Mouse (Mus musculus): Measurements from ENCODE around the gene Exosc9. TPM values are rescaled to one million over a fixed set of nuclear protein-coding genes. Genes with fewer than 3 reads are reported as not detected.

The Exosc9 gene
- total RNA-seq (2021): 10 to 100 TPM; 38.7 to 44.6 TPM

GRCm38 (mm10) chr3:36552406-36553047 is at the start of gene Exosc9:
Exosc9 (plus strand) TSS chr3:36552606.
- DNase-seq (ENCODE audit: low spot score in 2 of 2): peak; percentile 96 to 97
- intact Hi-C loops (cut with DNase I): loop anchor here (2.0 kb wide), 1 partner anchor 18 kb away; no protein-coding TSS in a partner anchor

DNA sequence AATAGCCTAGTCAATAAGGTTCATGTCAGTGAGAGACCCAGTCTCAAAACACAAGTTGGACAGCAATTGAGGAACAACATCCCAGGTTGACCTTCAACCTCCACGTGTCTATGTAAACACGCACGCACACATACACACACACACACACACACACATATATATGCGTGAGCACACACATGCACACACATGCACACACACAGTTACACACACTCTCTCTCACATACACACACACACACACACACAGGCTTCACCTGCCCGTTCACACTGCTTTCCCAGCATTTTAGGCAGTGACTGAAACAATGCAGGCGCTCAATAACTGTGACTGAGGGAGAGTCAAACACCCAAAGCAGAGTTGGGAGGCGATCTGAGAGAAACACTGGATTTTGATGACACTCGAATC is 47.1 kb upstream of the Exosc9 start:
- no peak for DNase-seq (ENCODE audit: low spot score in 2 of 2)
- intact Hi-C loops (cut with DNase I): no loop called here

- no peak for DNase-seq (ENCODE audit: low spot score in 2 of 2)
- intact Hi-C loops (cut with DNase I): no loop called here
These were observed 46.3 kb upstream of the Exosc9 start for GRCm38 (mm10) chr3:36505809-36506735.

DNA sequence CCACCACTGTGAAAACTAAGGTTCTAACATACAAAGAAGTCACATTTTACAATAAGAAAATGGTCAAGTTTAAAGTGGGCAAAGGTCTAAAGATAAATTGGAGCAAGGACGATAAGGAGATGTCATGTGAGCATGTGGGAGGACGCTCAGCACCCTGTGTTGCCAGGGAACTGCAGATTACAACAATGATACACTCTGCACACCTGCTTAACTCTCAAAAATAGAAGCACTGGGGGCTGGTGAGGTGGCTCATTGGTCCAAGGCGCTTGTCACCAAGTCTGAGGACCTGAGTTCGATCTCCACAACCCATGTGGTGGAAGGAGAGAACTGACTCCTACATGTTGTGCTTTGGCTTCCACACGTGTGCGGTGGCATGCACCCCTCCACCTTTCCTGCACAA is 40.9 kb upstream of the Exosc9 start:
- intact Hi-C loops (cut with DNase I): no loop called here
- no peak for DNase-seq (ENCODE audit: low spot score in 2 of 2)

- intact Hi-C loops (cut with DNase I): loop anchor here (2.0 kb wide), 2 partner anchors 15 to 29 kb away; no protein-coding TSS in a partner anchor
- peak; percentile 60 to 94 for DNase-seq (ENCODE audit: low spot score in 2 of 2)
These were observed 36.2 kb upstream of the Exosc9 start for GRCm38 (mm10) chr3:36516196-36516595.

DNA sequence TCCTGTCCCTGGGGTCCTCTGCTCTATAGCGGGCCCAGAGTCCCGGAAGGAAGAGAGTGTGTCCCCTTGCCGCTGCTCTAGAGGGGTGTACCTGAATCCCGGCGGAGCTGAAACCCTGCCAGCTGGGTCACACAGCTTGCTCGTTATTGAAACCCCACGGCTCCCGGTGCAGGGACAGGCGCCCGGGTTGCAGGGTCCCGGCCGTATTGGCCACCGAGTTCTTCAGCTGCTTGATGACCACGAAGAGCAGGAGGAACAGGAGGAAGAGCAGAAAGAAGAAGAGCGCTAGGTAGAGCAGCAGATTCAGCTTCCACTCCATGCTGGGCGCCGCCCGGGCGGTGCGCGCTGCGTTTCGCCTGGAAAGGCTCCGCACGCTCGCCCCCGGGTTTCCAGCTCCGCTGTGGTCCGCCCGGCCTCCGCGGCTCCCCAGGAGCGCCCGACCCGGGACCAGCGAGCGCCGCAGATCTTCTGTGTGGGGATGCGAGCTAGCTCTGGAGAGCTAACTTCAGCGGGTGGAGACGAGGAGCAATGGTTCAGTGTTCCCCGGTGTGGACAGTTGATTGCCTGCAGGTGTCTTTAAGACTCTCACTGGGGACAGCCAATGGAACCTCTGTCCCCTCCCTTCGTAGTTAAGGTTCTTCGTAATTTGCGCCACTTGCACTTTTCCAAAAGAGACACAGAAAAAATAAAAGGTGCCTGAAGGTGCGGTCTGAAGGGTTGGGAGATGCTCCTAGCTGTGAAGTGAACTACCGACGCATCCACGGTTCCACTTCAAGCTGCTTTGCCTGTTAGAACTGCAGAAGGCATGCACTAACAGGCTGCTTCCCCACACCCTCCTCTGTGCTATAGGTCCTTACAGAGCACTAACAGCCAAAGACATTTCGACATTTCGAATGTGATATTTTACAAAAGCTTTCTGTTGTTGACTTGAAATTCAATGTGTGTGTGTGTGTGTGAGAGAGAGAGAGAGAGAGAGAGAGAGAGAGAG is 31.0 kb upstream of the Exosc9 start, which contains the start of gene Gm11549:
Gene Gm11549 (minus strand): TSS at position 741 of the 988 bp plus-strand sequence.
- DNase-seq (ENCODE audit: low spot score in 2 of 2): peak; percentile 57 to 64
- intact Hi-C loops (cut with DNase I): no loop called here

GRCm38 (mm10) chr3:36522137-36522536 is 30.3 kb upstream of the Exosc9 start:
- DNase-seq (ENCODE audit: low spot score in 2 of 2): no peak
- intact Hi-C loops (cut with DNase I): no loop called here

DNA sequence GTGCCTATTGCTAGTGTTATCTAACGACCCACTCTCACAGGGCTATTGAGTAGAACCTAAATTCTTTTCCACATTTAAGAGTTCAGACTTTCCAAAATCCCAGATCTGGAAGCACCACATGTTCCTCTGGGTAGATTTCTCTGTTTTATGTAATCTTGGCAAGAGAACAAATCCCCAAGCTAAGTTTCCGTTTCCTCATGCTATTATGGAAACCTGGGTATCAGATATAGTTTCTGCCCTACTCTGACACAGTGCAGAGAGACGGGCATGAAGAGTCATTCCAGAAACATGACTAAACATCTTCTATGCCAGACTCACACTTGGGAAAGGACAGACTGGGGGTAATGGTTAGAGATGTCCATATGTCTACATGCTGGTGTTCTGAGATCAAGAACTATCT is 27.9 kb upstream of the Exosc9 start:
- peak in 1 of 2 experiments; percentile 60 for DNase-seq (ENCODE audit: low spot score in 2 of 2)
- intact Hi-C loops (cut with DNase I): no loop called here

- intact Hi-C loops (cut with DNase I): loop anchor here (2.0 to 10.0 kb wide), 3 partner anchors 14 to 204 kb away; no protein-coding TSS in a partner anchor
- DNase-seq (ENCODE audit: low spot score in 2 of 2): peak; percentile 54 to 95
These were observed 22.1 kb upstream of the Exosc9 start for GRCm38 (mm10) chr3:36530345-36530744.

GRCm38 (mm10) chr3:36530781-36531180 is 21.6 kb upstream of the Exosc9 start:
- no peak for DNase-seq (ENCODE audit: low spot score in 2 of 2)
- intact Hi-C loops (cut with DNase I): loop anchor here (2.0 to 10.0 kb wide), 3 partner anchors 14 to 204 kb away; no protein-coding TSS in a partner anchor

DNA sequence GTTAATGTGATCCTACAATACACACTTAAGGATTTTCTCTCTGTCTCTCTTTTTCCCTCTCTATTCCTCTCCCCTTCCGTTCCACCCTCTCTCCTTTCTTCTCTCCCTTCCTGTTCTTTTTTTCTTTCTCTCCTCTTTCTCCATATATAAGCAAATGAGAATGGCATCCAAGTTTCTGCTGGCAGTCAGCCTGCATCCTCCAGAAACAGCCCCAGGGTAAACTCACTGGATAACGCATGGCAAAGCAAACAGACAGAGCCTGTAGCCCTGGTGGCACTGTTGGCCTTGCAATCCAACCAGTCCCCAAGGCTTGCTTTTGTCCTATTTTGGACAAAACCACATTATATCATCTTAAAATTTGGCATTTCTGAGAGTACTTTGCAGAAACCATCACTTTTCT is 21.2 kb upstream of the Exosc9 start:
- peak in 1 of 2 experiments; percentile 77 for DNase-seq (ENCODE audit: low spot score in 2 of 2)
- intact Hi-C loops (cut with DNase I): loop anchor here (2.0 to 10.0 kb wide), 3 partner anchors 14 to 204 kb away; no protein-coding TSS in a partner anchor

DNA sequence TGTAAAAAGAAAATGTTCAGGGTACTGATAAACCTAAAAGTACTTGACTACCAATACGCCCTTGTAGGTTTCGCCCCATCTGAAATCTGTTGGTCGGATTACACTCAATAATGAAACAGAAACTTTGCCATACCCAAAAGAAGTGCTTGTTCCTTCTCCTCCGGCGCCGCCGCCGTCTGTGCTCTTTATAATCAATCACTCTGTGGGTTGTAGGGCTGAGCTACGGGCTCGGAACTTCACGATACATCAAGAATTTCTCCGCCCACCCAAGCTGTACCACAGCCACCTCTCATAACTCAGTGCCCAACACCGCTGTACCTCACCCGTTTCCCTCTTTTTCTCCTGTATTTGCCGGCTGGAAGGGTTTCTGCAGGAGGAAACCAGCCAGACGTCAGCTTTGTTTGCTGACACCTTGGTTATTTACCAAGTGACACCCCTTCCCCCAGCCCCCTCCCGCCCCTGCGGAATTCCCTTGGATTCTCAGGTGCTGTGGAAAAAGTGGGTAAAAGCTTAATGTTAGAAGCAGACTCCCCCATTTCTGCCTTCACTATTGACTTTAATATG is 20.3 kb upstream of the Exosc9 start:
- intact Hi-C loops (cut with DNase I): loop anchor here (2.0 to 10.0 kb wide), 3 partner anchors 13 to 203 kb away; no protein-coding TSS in a partner anchor
- DNase-seq (ENCODE audit: low spot score in 2 of 2): no peak

GRCm38 (mm10) chr3:36532738-36533137 is 19.7 kb upstream of the Exosc9 start:
- DNase-seq (ENCODE audit: low spot score in 2 of 2): no peak
- intact Hi-C loops (cut with DNase I): loop anchor here (10.0 kb wide), 1 partner anchor 202 kb away; no protein-coding TSS in a partner anchor

DNA sequence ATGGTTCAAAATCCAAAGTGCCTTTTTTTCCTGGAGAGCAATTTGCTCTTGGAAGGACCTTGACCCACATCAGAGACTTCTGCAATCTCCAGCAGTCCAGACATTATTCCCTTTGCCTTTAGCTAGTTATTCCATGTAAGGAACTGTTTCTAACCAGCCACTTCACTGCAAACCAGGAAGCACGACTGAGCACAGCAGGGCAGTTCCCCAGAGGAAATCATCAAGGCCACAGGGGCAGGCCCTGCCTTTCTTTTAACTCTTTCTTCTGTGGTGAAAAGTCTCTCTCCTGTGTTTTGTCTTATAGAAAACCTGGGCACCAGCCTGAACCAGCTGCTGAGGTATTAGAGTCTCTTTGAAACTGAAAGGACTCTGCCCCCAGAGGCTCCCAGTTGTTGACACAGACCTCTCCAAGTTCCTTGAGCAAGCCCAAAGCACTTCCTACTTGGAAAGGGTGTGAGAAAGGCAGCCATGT is 19.2 kb upstream of the Exosc9 start:
- intact Hi-C loops (cut with DNase I): loop anchor here (10.0 kb wide), 1 partner anchor 202 kb away; no protein-coding TSS in a partner anchor

GRCm38 (mm10) chr3:36536041-36536440 is 16.4 kb upstream of the Exosc9 start:
- intact Hi-C loops (cut with DNase I): loop anchor here (10.0 kb wide), 1 partner anchor 199 kb away; no protein-coding TSS in a partner anchor
- DNase-seq (ENCODE audit: low spot score in 2 of 2): no peak

More for the DNA sequence above, 19.2 kb upstream of the Exosc9 start:
- no peak for DNase-seq (ENCODE audit: low spot score in 2 of 2)

- intact Hi-C loops (cut with DNase I): loop anchor here (10.0 kb wide), 1 partner anchor 197 kb away; no protein-coding TSS in a partner anchor
- DNase-seq (ENCODE audit: low spot score in 2 of 2): peak in 1 of 2 experiments; percentile 70
These were observed 14.5 kb upstream of the Exosc9 start for GRCm38 (mm10) chr3:36537701-36538470.

DNA sequence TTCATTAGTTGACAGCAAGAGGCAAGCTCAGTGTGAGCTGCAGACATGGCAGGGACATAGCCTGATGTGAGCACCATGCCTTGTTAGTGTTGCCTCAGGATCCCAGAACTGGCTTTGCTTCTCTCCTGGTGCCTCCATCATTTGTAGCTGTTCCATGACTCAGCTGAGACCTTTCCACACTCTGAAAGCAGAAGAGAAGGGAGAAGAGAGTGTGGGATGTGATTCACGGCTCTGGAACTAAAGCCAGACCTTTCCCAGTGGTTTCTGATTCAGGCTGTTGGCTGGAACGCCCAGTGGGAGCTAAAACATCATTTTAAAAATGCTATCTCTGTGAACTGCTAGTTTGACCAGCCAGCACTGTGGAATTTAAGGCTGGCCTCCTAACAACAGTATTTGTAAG is 11.7 kb upstream of the Exosc9 start:
- intact Hi-C loops (cut with DNase I): no loop called here
- DNase-seq (ENCODE audit: low spot score in 2 of 2): peak in 1 of 2 experiments; percentile 82

All from left cerebral cortex, postnatal 25 days (tissue).